Mouse (Mus musculus): ENCODE results near the gene Cpeb1. TPM values are rescaled to one million over a fixed set of nuclear protein-coding genes. Genes with fewer than 3 reads are reported as not detected.
"Not testable (repeated sequence)": the region's sequence is repeated elsewhere in the genome, so short reads cannot be mapped to it uniquely, and the experiment has no call there.

Gene Cpeb1
- polyA plus RNA-seq, 1 experiment from 2014 or later: 1.1 TPM

- Histone ChIP-seq H3K27me3 (ENCODE audit: control insufficient read depth, insufficient read depth, low read length) (peaks cover 11% of the 10 kb centered on the region; the same call in 1 of the 2 replicates), H3K9ac (ENCODE audit: low read length) (no peak overlapping the region), H3K4me3 (ENCODE audit: low read depth, low read length) (no peak overlapping the region), H3K27ac (ENCODE audit: low read depth, low read length) (no peak overlapping the region), H3K36me3 (ENCODE audit: control insufficient read depth, insufficient read depth, low read length) (no peaks in the 10 kb centered on the region), H3K9me3 (ENCODE audit: control insufficient read depth, low read length) (no peaks in the 10 kb centered on the region), H3K4me2 (ENCODE audit: low read depth, low read length, severe bottlenecking) (no peak overlapping the region), H3K4me1 (replicated peaks; ENCODE audit: control insufficient read depth, insufficient read depth, low read length) (0 out of 2 replicates have a peak, but pooled peaks cover 2% of the 10 kb centered on the region)
- WGBS: 76% methylated on average over 3 of the region's 3 CpGs
- DNase-seq (ENCODE audit: low spot score) (peak; percentile 39), ATAC-seq (replicated peaks; ENCODE audit: low FRiP score) (no peak)
Measured at GRCm38 (mm10) chr7:81479531-81480090, 24.3 kb upstream of the Cpeb1 start.

- DNase-seq (ENCODE audit: low spot score); H3K36me3 ChIP-seq (ENCODE audit: control insufficient read depth, insufficient read depth, low read length); H3K4me3 ChIP-seq (ENCODE audit: low read depth, low read length); ATAC-seq (replicated peaks; ENCODE audit: low FRiP score); H3K9me3 ChIP-seq (ENCODE audit: control insufficient read depth, low read length); H3K9ac ChIP-seq (ENCODE audit: low read length); H3K27ac ChIP-seq (ENCODE audit: low read depth, low read length); H3K4me1 ChIP-seq (replicated peaks; ENCODE audit: control insufficient read depth, insufficient read depth, low read length); H3K4me2 ChIP-seq (ENCODE audit: low read depth, low read length, severe bottlenecking): not testable (repeated sequence)
- peaks cover 11% of the 10 kb centered on the region; the same call in 1 of the 2 replicates for H3K27me3 ChIP-seq (ENCODE audit: control insufficient read depth, insufficient read depth, low read length)
Measured at GRCm38 (mm10) chr7:81478261-81478660, 23.0 kb upstream of the Cpeb1 start.

- Histone ChIP-seq H3K27ac (ENCODE audit: low read depth, low read length) (no peak overlapping the region), H3K4me1 (replicated peaks; ENCODE audit: control insufficient read depth, insufficient read depth, low read length) (0 out of 2 replicates have a peak, but pooled peaks cover 2% of the 10 kb centered on the region), H3K9ac (ENCODE audit: low read length) (no peak overlapping the region), H3K4me3 (ENCODE audit: low read depth, low read length) (no peak overlapping the region), H3K36me3 (ENCODE audit: control insufficient read depth, insufficient read depth, low read length) (no peaks in the 10 kb centered on the region), H3K27me3 (ENCODE audit: control insufficient read depth, insufficient read depth, low read length) (peaks cover 11% of the 10 kb centered on the region; the same call in 1 of the 2 replicates), H3K4me2 (ENCODE audit: low read depth, low read length, severe bottlenecking) (peak overlapping the region; percentile 27; the same call in 1 of the 2 replicates), H3K9me3 (ENCODE audit: control insufficient read depth, low read length) (no peaks in the 10 kb centered on the region)
- no peak for ATAC-seq (replicated peaks; ENCODE audit: low FRiP score)
- peak; percentile 58 for DNase-seq (ENCODE audit: low spot score)
- 3% methylated on average over 24 of the region's 24 CpGs for WGBS
Measured at GRCm38 (mm10) chr7:81476833-81477232, 21.6 kb upstream of the Cpeb1 start.

- no peak overlapping the region for H3K4me3 ChIP-seq (ENCODE audit: low read depth, low read length)
- H3K4me1 ChIP-seq (replicated peaks; ENCODE audit: control insufficient read depth, insufficient read depth, low read length): 0 out of 2 replicates have a peak, but pooled peaks cover 2% of the 10 kb centered on the region
- no peaks in the 10 kb centered on the region for H3K36me3 ChIP-seq (ENCODE audit: control insufficient read depth, insufficient read depth, low read length)
- ATAC-seq (replicated peaks; ENCODE audit: low FRiP score): no peak
- H3K9ac ChIP-seq (ENCODE audit: low read length): no peak overlapping the region
- H3K9me3 ChIP-seq (ENCODE audit: control insufficient read depth, low read length): no peaks in the 10 kb centered on the region
- WGBS: 85% methylated on average over 3 of the region's 3 CpGs
- H3K27ac ChIP-seq (ENCODE audit: low read depth, low read length): no peak overlapping the region
- H3K4me2 ChIP-seq (ENCODE audit: low read depth, low read length, severe bottlenecking): no peak overlapping the region
- no peak for DNase-seq (ENCODE audit: low spot score)
- peaks cover 11% of the 10 kb centered on the region; the same call in 1 of the 2 replicates for H3K27me3 ChIP-seq (ENCODE audit: control insufficient read depth, insufficient read depth, low read length)
Measured at GRCm38 (mm10) chr7:81475221-81475620, 20.0 kb upstream of the Cpeb1 start.

GRCm38 (mm10) chr7:81464906-81465450, 9.7 kb upstream of the Cpeb1 start:
- no peaks in the 10 kb centered on the region for H3K4me1 ChIP-seq (replicated peaks; ENCODE audit: control insufficient read depth, insufficient read depth, low read length)
- no peak overlapping the region for H3K4me3 ChIP-seq (ENCODE audit: low read depth, low read length)
- WGBS: 80% methylated on average over 9 of the region's 9 CpGs
- H3K27ac ChIP-seq (ENCODE audit: low read depth, low read length): no peak overlapping the region
- no peak overlapping the region for H3K9ac ChIP-seq (ENCODE audit: low read length)
- H3K4me2 ChIP-seq (ENCODE audit: low read depth, low read length, severe bottlenecking): no peak overlapping the region
- DNase-seq (ENCODE audit: low spot score) (no peak), ATAC-seq (replicated peaks; ENCODE audit: low FRiP score) (no peak)
- no peaks in the 10 kb centered on the region for H3K9me3 ChIP-seq (ENCODE audit: control insufficient read depth, low read length)
- no peaks in the 10 kb centered on the region for H3K27me3 ChIP-seq (ENCODE audit: control insufficient read depth, insufficient read depth, low read length)
- H3K36me3 ChIP-seq (ENCODE audit: control insufficient read depth, insufficient read depth, low read length): no peaks in the 10 kb centered on the region

GRCm38 (mm10) chr7:81464116-81464515, 8.9 kb upstream of the Cpeb1 start:
- Histone ChIP-seq H3K4me2 (ENCODE audit: low read depth, low read length, severe bottlenecking) (no peak overlapping the region), H3K4me1 (replicated peaks; ENCODE audit: control insufficient read depth, insufficient read depth, low read length) (no peaks in the 10 kb centered on the region), H3K27me3 (ENCODE audit: control insufficient read depth, insufficient read depth, low read length) (no peaks in the 10 kb centered on the region), H3K9ac (ENCODE audit: low read length) (no peak overlapping the region), H3K4me3 (ENCODE audit: low read depth, low read length) (no peak overlapping the region), H3K9me3 (ENCODE audit: control insufficient read depth, low read length) (no peaks in the 10 kb centered on the region), H3K36me3 (ENCODE audit: control insufficient read depth, insufficient read depth, low read length) (no peaks in the 10 kb centered on the region), H3K27ac (ENCODE audit: low read depth, low read length) (no peak overlapping the region)
- DNase-seq (ENCODE audit: low spot score) (peak; percentile 69), ATAC-seq (replicated peaks; ENCODE audit: low FRiP score) (no peak)
- WGBS: 2% methylated on average over 4 of the region's 4 CpGs

GRCm38 (mm10) chr7:81462815-81463214, 7.5 kb upstream of the Cpeb1 start:
- H3K27me3 ChIP-seq (ENCODE audit: control insufficient read depth, insufficient read depth, low read length): peaks cover 2% of the 10 kb centered on the region; the same call in 1 of the 2 replicates
- H3K9ac ChIP-seq (ENCODE audit: low read length): no peak overlapping the region
- no peaks in the 10 kb centered on the region for H3K36me3 ChIP-seq (ENCODE audit: control insufficient read depth, insufficient read depth, low read length)
- H3K27ac ChIP-seq (ENCODE audit: low read depth, low read length): no peak overlapping the region
- no peak overlapping the region for H3K4me2 ChIP-seq (ENCODE audit: low read depth, low read length, severe bottlenecking)
- H3K4me1 ChIP-seq (replicated peaks; ENCODE audit: control insufficient read depth, insufficient read depth, low read length): no peaks in the 10 kb centered on the region
- H3K4me3 ChIP-seq (ENCODE audit: low read depth, low read length): no peak overlapping the region
- no peak for DNase-seq (ENCODE audit: low spot score)
- WGBS: 80% methylated on average over 3 of the region's 3 CpGs
- no peak for ATAC-seq (replicated peaks; ENCODE audit: low FRiP score)
- no peaks in the 10 kb centered on the region for H3K9me3 ChIP-seq (ENCODE audit: control insufficient read depth, low read length)

- Histone ChIP-seq H3K9me3 (ENCODE audit: control insufficient read depth, low read length) (no peaks in the 10 kb centered on the region), H3K27ac (ENCODE audit: low read depth, low read length) (no peak overlapping the region), H3K27me3 (ENCODE audit: control insufficient read depth, insufficient read depth, low read length) (peaks cover 49% of the 10 kb centered on the region), H3K36me3 (ENCODE audit: control insufficient read depth, insufficient read depth, low read length) (no peaks in the 10 kb centered on the region), H3K4me2 (ENCODE audit: low read depth, low read length, severe bottlenecking) (peak overlapping the region; percentile 69), H3K4me1 (replicated peaks; ENCODE audit: control insufficient read depth, insufficient read depth, low read length) (peaks cover 6% of the 10 kb centered on the region), H3K9ac (ENCODE audit: low read length) (peak overlapping the region; percentile 24), H3K4me3 (ENCODE audit: low read depth, low read length) (peak overlapping the region; percentile 38)
- WGBS: 3% methylated on average over 68 of the region's 87 CpGs
- DNase-seq (ENCODE audit: low spot score): peak; percentile 71
- peak; percentile 64 for ATAC-seq (replicated peaks; ENCODE audit: low FRiP score)
Measured at GRCm38 (mm10) chr7:81454331-81455039, 780 bp downstream of the Cpeb1 start.

Measured in forebrain, embryonic 11.5 days (tissue).